Mouse (Mus musculus) kidney, embryonic 14.5 days (tissue): ENCODE results near the gene Tbc1d4. TPM values are rescaled to one million over a fixed set of nuclear protein-coding genes. Genes with fewer than 3 reads are reported as not detected.
A peak's percentile ranks its signal among the peaks of the same experiment; 100 is the strongest.

Source experiments
- ATAC-seq: fragments of 200-750 bp; cut with Nextera tagmentation; 2 replicates; pipeline ENCODE4 v1.8.0; 2017; ENCODE audit warnings: moderate number of reproducible peaks, mild to moderate bottlenecking, moderate TSS enrichment, moderate library complexity; ENCODE audit not compliant: low FRiP score, low TSS enrichment
- H3K27ac ChIP-seq: fragments of 300-500 bp; sonication (generic); 2 replicates; pipeline ENCODE4 v1.5.1; 2014; ENCODE audit warnings: low read depth, mild to moderate bottlenecking, low read length, moderate library complexity, mixed read lengths
- H3K27me3 ChIP-seq: fragments of 300-500 bp; sonication (generic); 2 replicates; pipeline ENCODE4 v1.6.1; 2014; ENCODE audit warnings: mild to moderate bottlenecking, low read length; ENCODE audit not compliant: control insufficient read depth, insufficient read depth
- H3K36me3 ChIP-seq: fragments of 300-500 bp; sonication (generic); 2 replicates; pipeline ENCODE4 v1.6.1; 2014; ENCODE audit warnings: low read length, mixed read lengths; ENCODE audit not compliant: control insufficient read depth, insufficient read depth
- H3K4me1 ChIP-seq: fragments of 300-500 bp; sonication (generic); 2 replicates; pipeline ENCODE4 v1.6.1; 2014; ENCODE audit warnings: low read length, mixed read lengths; ENCODE audit not compliant: control insufficient read depth, insufficient read depth
- H3K4me2 ChIP-seq: fragments of 300-500 bp; sonication (generic); replicated peaks from 2 replicates; pipeline ENCODE4 v1.6.1; 2014; ENCODE audit warnings: low read depth, mild to moderate bottlenecking, low read length
- H3K4me3 ChIP-seq: fragments of 300-500 bp; sonication (generic); 2 replicates; pipeline ENCODE4 v1.5.1; 2014; ENCODE audit warnings: mild to moderate bottlenecking, low read length
- H3K9ac ChIP-seq: fragments of 300-500 bp; sonication (generic); 2 replicates; pipeline ENCODE4 v1.6.1; 2014; ENCODE audit warnings: low read depth, mild to moderate bottlenecking, low read length, moderate library complexity
- H3K9me3 ChIP-seq: fragments of 300-500 bp; sonication (generic); 2 replicates; pipeline ENCODE4 v1.6.1; 2016; ENCODE audit warnings: low read length; ENCODE audit not compliant: control insufficient read depth
- WGBS: fragments of 180-500 bp; shearing (Covaris S2); extraction: QIAGEN DNeasy Blood & Tissue Kit; methylation state at CpG from one replicate; pipeline ENCODE4 v1.1.7; 2014; 5-methylcytosine and 5-hydroxymethylcytosine counted together
- polyA plus RNA-seq: library from polyadenylated mRNA; unstranded; fragments of >200 nt; fragmentation: Nextera tagmentation; extraction: Ambion mirVana; gene quantifications from 2 replicates; pipeline ENCODE4 v1.2.1, GENCODE M21; 2014

The Tbc1d4 gene
- polyA plus RNA-seq, 1 experiment from 2014 or later = 16.8 TPM

- H3K4me2 ChIP-seq = no peak overlapping the region
- ATAC-seq = no peak
- H3K9ac ChIP-seq = no peak overlapping the region
- peaks cover 16% of the 10 kb centered on the region; the same call in 1 of the 2 replicates for H3K36me3 ChIP-seq
- no peaks in the 10 kb centered on the region for H3K9me3 ChIP-seq
- no peaks in the 10 kb centered on the region for H3K27me3 ChIP-seq
- WGBS = 94% methylated on average over 6 of the region's 6 CpGs
- H3K27ac ChIP-seq = no peak overlapping the region
- H3K4me1 ChIP-seq = peaks cover 4% of the 10 kb centered on the region; the same call in 1 of the 2 replicates
- no peak overlapping the region for H3K4me3 ChIP-seq
Measured at GRCm38 (mm10) chr14:101637381-101637780, 28.4 kb upstream of the Tbc1d4 start.

GRCm38 (mm10) chr14:101635765-101636164 is 26.8 kb upstream of the Tbc1d4 start:
- Histone ChIP-seq H3K9ac (no peak overlapping the region), H3K36me3 (peaks cover 19% of the 10 kb centered on the region; the same call in 1 of the 2 replicates), H3K4me3 (no peak overlapping the region), H3K4me2 (no peak overlapping the region), H3K9me3 (no peaks in the 10 kb centered on the region), H3K27ac (no peak overlapping the region), H3K4me1 (peaks cover 4% of the 10 kb centered on the region; the same call in 1 of the 2 replicates), H3K27me3 (no peaks in the 10 kb centered on the region)
- no peak for ATAC-seq
- WGBS = 100% methylated on average over 1 of the region's 1 CpGs

- H3K4me1 ChIP-seq = no peaks in the 10 kb centered on the region
- WGBS = 84% methylated on average over 2 of the region's 2 CpGs
- H3K27ac ChIP-seq = no peak overlapping the region
- ATAC-seq = no peak
- no peak overlapping the region for H3K4me3 ChIP-seq
- no peaks in the 10 kb centered on the region for H3K27me3 ChIP-seq
- H3K36me3 ChIP-seq = peaks cover 19% of the 10 kb centered on the region; the same call in 1 of the 2 replicates
- no peak overlapping the region for H3K9ac ChIP-seq
- no peak overlapping the region for H3K4me2 ChIP-seq
- no peaks in the 10 kb centered on the region for H3K9me3 ChIP-seq
Measured at GRCm38 (mm10) chr14:101630548-101630947, 21.6 kb upstream of the Tbc1d4 start.

- ATAC-seq = no peak
- Histone ChIP-seq H3K9ac (no peak overlapping the region), H3K27ac (no peak overlapping the region), H3K27me3 (no peaks in the 10 kb centered on the region), H3K4me3 (no peak overlapping the region), H3K9me3 (no peaks in the 10 kb centered on the region), H3K4me2 (no peak overlapping the region), H3K4me1 (no peaks in the 10 kb centered on the region), H3K36me3 (no peaks in the 10 kb centered on the region)
- 91% methylated on average over 5 of the region's 5 CpGs for WGBS
Measured at GRCm38 (mm10) chr14:101617680-101618079, 8.7 kb upstream of the Tbc1d4 start.

GRCm38 (mm10) chr14:101616178-101616577 is 7.2 kb upstream of the Tbc1d4 start:
- no peak overlapping the region for H3K4me2 ChIP-seq
- no peak overlapping the region for H3K27ac ChIP-seq
- no peaks in the 10 kb centered on the region for H3K9me3 ChIP-seq
- ATAC-seq = no peak
- H3K36me3 ChIP-seq = no peaks in the 10 kb centered on the region
- no peak overlapping the region for H3K4me3 ChIP-seq
- no peak overlapping the region for H3K9ac ChIP-seq
- no peaks in the 10 kb centered on the region for H3K4me1 ChIP-seq
- WGBS = 76% methylated on average over 9 of the region's 9 CpGs
- no peaks in the 10 kb centered on the region for H3K27me3 ChIP-seq

- Histone ChIP-seq H3K27ac (no peak overlapping the region), H3K27me3 (no peaks in the 10 kb centered on the region), H3K9ac (no peak overlapping the region), H3K4me2 (no peak overlapping the region), H3K4me3 (no peak overlapping the region), H3K9me3 (no peaks in the 10 kb centered on the region), H3K4me1 (no peaks in the 10 kb centered on the region), H3K36me3 (no peaks in the 10 kb centered on the region)
- no peak for ATAC-seq
- WGBS = 79% methylated on average over 1 of the region's 1 CpGs
Measured at GRCm38 (mm10) chr14:101613206-101613605, 4.2 kb upstream of the Tbc1d4 start.

GRCm38 (mm10) chr14:101610701-101611100 is 1.7 kb upstream of the Tbc1d4 start:
- H3K9ac ChIP-seq = no peak overlapping the region
- H3K4me2 ChIP-seq = no peak overlapping the region
- no peaks in the 10 kb centered on the region for H3K9me3 ChIP-seq
- H3K27me3 ChIP-seq = no peaks in the 10 kb centered on the region
- no peak overlapping the region for H3K4me3 ChIP-seq
- H3K27ac ChIP-seq = no peak overlapping the region
- H3K36me3 ChIP-seq = no peaks in the 10 kb centered on the region
- WGBS = 75% methylated on average over 10 of the region's 10 CpGs
- 0 out of 2 replicates have a peak, but pooled peaks cover 7% of the 10 kb centered on the region for H3K4me1 ChIP-seq
- ATAC-seq = no peak

- Histone ChIP-seq H3K27ac (peak overlapping the region; percentile 78), H3K36me3 (no peaks in the 10 kb centered on the region)
- WGBS = under 1% methylated on average over 58 of the region's 62 CpGs
Measured at GRCm38 (mm10) chr14:101607631-101608518, 1.1 kb downstream of the Tbc1d4 start.

GRCm38 (mm10) chr14:101605843-101606242 is 3.1 kb downstream of the Tbc1d4 start:
- Histone ChIP-seq H3K36me3 (no peaks in the 10 kb centered on the region), H3K4me2 (no peak overlapping the region), H3K9ac (no peak overlapping the region), H3K4me3 (no peak overlapping the region), H3K27ac (no peak overlapping the region), H3K27me3 (no peaks in the 10 kb centered on the region), H3K4me1 (peaks cover 10% of the 10 kb centered on the region; the same call in 1 of the 2 replicates), H3K9me3 (no peaks in the 10 kb centered on the region)
- no peak for ATAC-seq
- 68% methylated on average over 2 of the region's 2 CpGs for WGBS

More at GRCm38 (mm10) chr14:101607631-101608518, 1.1 kb downstream of the Tbc1d4 start:
- no peaks in the 10 kb centered on the region for H3K9me3 ChIP-seq
- peak overlapping the region; percentile 82 for H3K9ac ChIP-seq
- H3K4me2 ChIP-seq = peak overlapping the region; percentile 99
- peak; percentile 53 for ATAC-seq
- no peaks in the 10 kb centered on the region for H3K27me3 ChIP-seq
- H3K4me1 ChIP-seq = peaks cover 10% of the 10 kb centered on the region; the same call in 1 of the 2 replicates
- H3K4me3 ChIP-seq = peak overlapping the region; percentile 78
